Mouse (Mus musculus): ENCODE measurements at regions not wholly inside any gene's neighbourhood (a gene's known extent, or its start where the extent isn't known, plus 50 kb on each side); places are given as distances from the start of the nearest gene placed in this dataset.

- in situ Hi-C loops (cut with MboI, MseI), result no loop called here
Observed at GRCm38 (mm10) chr15:59734376-59734775, 282.0 kb downstream of the 4933412E24Rik start.

- in situ Hi-C loops (cut with MboI, MseI), result no loop called here
Observed at GRCm38 (mm10) chr15:59733932-59734331, 282.5 kb downstream of the 4933412E24Rik start.

- in situ Hi-C loops (cut with MboI, MseI), result no loop called here
Observed at GRCm38 (mm10) chr15:59733031-59733810, 283.2 kb downstream of the 4933412E24Rik start.

GRCm38 (mm10) chr15:59731129-59731528 lies 285.3 kb downstream of the 4933412E24Rik start:
- in situ Hi-C loops (cut with MboI, MseI), result no loop called here

- in situ Hi-C loops (cut with MboI, MseI), result loop anchor here (10.0 kb wide), 1 partner anchor 144 kb away; no protein-coding TSS in a partner anchor
Observed at GRCm38 (mm10) chr15:59728817-59729560, 287.4 kb downstream of the 4933412E24Rik start.

GRCm38 (mm10) chr15:59728131-59728601 lies 288.2 kb downstream of the 4933412E24Rik start:
- in situ Hi-C loops (cut with MboI, MseI), result loop anchor here (10.0 kb wide), 1 partner anchor 143 kb away; no protein-coding TSS in a partner anchor

- in situ Hi-C loops (cut with MboI, MseI), result loop anchor here (10.0 kb wide), 1 partner anchor 141 kb away; no protein-coding TSS in a partner anchor
Observed at GRCm38 (mm10) chr15:59725881-59726280, 290.5 kb downstream of the 4933412E24Rik start.

GRCm38 (mm10) chr15:59722661-59723413 lies 293.6 kb downstream of the 4933412E24Rik start:
- in situ Hi-C loops (cut with MboI, MseI), result loop anchor here (10.0 kb wide), 1 partner anchor 138 kb away; no protein-coding TSS in a partner anchor

- in situ Hi-C loops (cut with MboI, MseI), result loop anchor here (10.0 kb wide), 1 partner anchor 137 kb away; no protein-coding TSS in a partner anchor
Observed at GRCm38 (mm10) chr15:59721420-59721819, 295.0 kb downstream of the 4933412E24Rik start.

GRCm38 (mm10) chr15:59721018-59721417 lies 295.4 kb downstream of the 4933412E24Rik start:
- in situ Hi-C loops (cut with MboI, MseI), result loop anchor here (10.0 kb wide), 1 partner anchor 136 kb away; no protein-coding TSS in a partner anchor

GRCm38 (mm10) chr15:59720149-59720548 lies 296.3 kb downstream of the 4933412E24Rik start:
- in situ Hi-C loops (cut with MboI, MseI), result loop anchor here (10.0 kb wide), 1 partner anchor 135 kb away; no protein-coding TSS in a partner anchor

- in situ Hi-C loops (cut with MboI, MseI), result loop anchor here (5.0 to 10.0 kb wide), 2 partner anchors 57 to 135 kb away; no protein-coding TSS in a partner anchor
Observed at GRCm38 (mm10) chr15:59719383-59720128, 296.9 kb downstream of the 4933412E24Rik start.

- in situ Hi-C loops (cut with MboI, MseI), result loop anchor here (5.0 kb wide), 1 partner anchor 55 kb away; no protein-coding TSS in a partner anchor
Observed at GRCm38 (mm10) chr15:59716872-59717271, 299.5 kb downstream of the 4933412E24Rik start.

- in situ Hi-C loops (cut with MboI, MseI), result loop anchor here (5.0 kb wide), 1 partner anchor 54 kb away; no protein-coding TSS in a partner anchor
Observed at GRCm38 (mm10) chr15:59715951-59716350, 300.5 kb downstream of the 4933412E24Rik start.

- in situ Hi-C loops (cut with MboI, MseI), result no loop called here
Observed at GRCm38 (mm10) chr15:59713965-59714739, 302.3 kb downstream of the 4933412E24Rik start.

- in situ Hi-C loops (cut with MboI, MseI), result no loop called here
Observed at GRCm38 (mm10) chr15:59712077-59712752, 304.2 kb downstream of the 4933412E24Rik start.

GRCm38 (mm10) chr15:59709925-59710324 lies 306.5 kb downstream of the 4933412E24Rik start:
- in situ Hi-C loops (cut with MboI, MseI), result loop anchor here (10.0 kb wide), 1 partner anchor 55 kb away; no protein-coding TSS in a partner anchor

- in situ Hi-C loops (cut with MboI, MseI), result loop anchor here (10.0 kb wide), 1 partner anchor 56 kb away; no protein-coding TSS in a partner anchor
Observed at GRCm38 (mm10) chr15:59708402-59708801, 308.0 kb downstream of the 4933412E24Rik start.

- in situ Hi-C loops (cut with MboI, MseI), result loop anchor here (10.0 kb wide), 1 partner anchor 58 kb away; no protein-coding TSS in a partner anchor
Observed at GRCm38 (mm10) chr15:59707081-59707480, 309.3 kb downstream of the 4933412E24Rik start.

Measured in regulatory T cell (primary cell).